Mouse (Mus musculus) thymus, postnatal 25 days (tissue): ENCODE data around the gene Nfib.

Experiments
- DNase-seq: peaks from one replicate; pipeline ENCODE4 v3.0.0; 2022

Nfib gene

GRCm38 (mm10) chr4:82408463-82409404 is 296.8 kb downstream of the Nfib start:
- DNase-seq, result no peak

- DNase-seq, result no peak
Observed at GRCm38 (mm10) chr4:82406511-82406910, 299.0 kb downstream of the Nfib start.

- DNase-seq, result no peak
Observed at GRCm38 (mm10) chr4:82405791-82406190, 299.8 kb downstream of the Nfib start.

- no peak for DNase-seq
Observed at GRCm38 (mm10) chr4:82403975-82404651, 301.4 kb downstream of the Nfib start.

- no peak for DNase-seq
Observed at GRCm38 (mm10) chr4:82402666-82403065, 302.9 kb downstream of the Nfib start.

GRCm38 (mm10) chr4:82401450-82402061 is 304.0 kb downstream of the Nfib start:
- DNase-seq, result no peak

GRCm38 (mm10) chr4:82400536-82400935 is 305.0 kb downstream of the Nfib start:
- DNase-seq, result no peak

- no peak for DNase-seq
Observed at GRCm38 (mm10) chr4:82399406-82400380, 305.9 kb downstream of the Nfib start.

GRCm38 (mm10) chr4:82398282-82398681 is 307.3 kb downstream of the Nfib start:
- no peak for DNase-seq

GRCm38 (mm10) chr4:82396805-82397204 is 308.7 kb downstream of the Nfib start:
- DNase-seq, result no peak

- DNase-seq, result no peak
Observed at GRCm38 (mm10) chr4:82396003-82396402, 309.5 kb downstream of the Nfib start.

- no peak for DNase-seq
Observed at GRCm38 (mm10) chr4:82394346-82394745, 311.2 kb downstream of the Nfib start.

- no peak for DNase-seq
Observed at GRCm38 (mm10) chr4:82393021-82393420, 312.5 kb downstream of the Nfib start.

- DNase-seq, result no peak
Observed at GRCm38 (mm10) chr4:82392496-82392895, 313.1 kb downstream of the Nfib start.

- DNase-seq, result no peak
Observed at GRCm38 (mm10) chr4:82391726-82392472, 313.7 kb downstream of the Nfib start.

- no peak for DNase-seq
Observed at GRCm38 (mm10) chr4:82390545-82390944, 315.0 kb downstream of the Nfib start.

GRCm38 (mm10) chr4:82389876-82390275 is 315.7 kb downstream of the Nfib start:
- no peak for DNase-seq

- no peak for DNase-seq
Observed at GRCm38 (mm10) chr4:82387620-82388019, 317.9 kb downstream of the Nfib start.

GRCm38 (mm10) chr4:82386222-82386993 is 319.1 kb downstream of the Nfib start:
- DNase-seq, result no peak

- no peak for DNase-seq
Observed at GRCm38 (mm10) chr4:82385638-82386037, 319.9 kb downstream of the Nfib start.
